Mouse (Mus musculus) midbrain, embryonic 14.5 days (tissue): ENCODE results near the gene Coq5. TPM values are rescaled to one million over a fixed set of nuclear protein-coding genes. Genes with fewer than 3 reads are reported as not detected.

Experiments used
- ATAC-seq: fragments of 200-750 bp; cut with Nextera tagmentation; 2 replicates; pipeline ENCODE4 v1.8.0; 2017; ENCODE audit warnings: moderate number of reproducible peaks, moderate library complexity; ENCODE audit not compliant: low FRiP score, low TSS enrichment
- DNase-seq: peaks from one replicate; pipeline ENCODE4 v3.0.0-alpha.2; 2015
- H3K27ac ChIP-seq: fragments of 300-500 bp; sonication (generic); replicated peaks from 2 replicates; pipeline ENCODE4 v1.5.1; 2014; ENCODE audit warnings: mild to moderate bottlenecking, low read depth, low read length, moderate library complexity
- H3K27me3 ChIP-seq: fragments of 300-500 bp; sonication (generic); 2 replicates; pipeline ENCODE4 v1.6.1; 2014; ENCODE audit warnings: low read length, control low read depth, mixed read lengths; ENCODE audit not compliant: control insufficient read depth, insufficient read depth
- H3K36me3 ChIP-seq: fragments of 300-500 bp; sonication (generic); 2 replicates; pipeline ENCODE4 v1.6.1; 2014; ENCODE audit warnings: low read length, control low read depth; ENCODE audit not compliant: control insufficient read depth, insufficient read depth
- H3K4me1 ChIP-seq: fragments of 300-500 bp; sonication (generic); 2 replicates; pipeline ENCODE4 v1.6.1; 2014; ENCODE audit warnings: mild to moderate bottlenecking, antibody characterized with exemption, low read length, control low read depth; ENCODE audit not compliant: control insufficient read depth, insufficient read depth
- H3K4me2 ChIP-seq: fragments of 300-500 bp; sonication (generic); 2 replicates; pipeline ENCODE4 v1.6.1; 2014; ENCODE audit warnings: mild to moderate bottlenecking, low read length, moderate library complexity
- H3K4me3 ChIP-seq: fragments of 300-500 bp; sonication (generic); replicated peaks from 2 replicates; pipeline ENCODE4 v1.5.1; 2014; ENCODE audit warnings: low read depth, low read length
- H3K9ac ChIP-seq: fragments of 300-500 bp; sonication (generic); replicated peaks from 2 replicates; pipeline ENCODE4 v1.6.1; 2014; ENCODE audit warnings: mild to moderate bottlenecking, low read length, moderate library complexity
- H3K9me3 ChIP-seq: fragments of 300-500 bp; sonication (generic); 2 replicates; pipeline ENCODE4 v1.6.1; 2016; ENCODE audit warnings: low read length, control low read depth, mixed read lengths; ENCODE audit not compliant: control insufficient read depth
- WGBS: fragments of 180-500 bp; shearing (Covaris S2); extraction: QIAGEN DNeasy Blood & Tissue Kit; methylation state at CpG from one replicate; pipeline ENCODE4 v1.1.7; 2014; 5-methylcytosine and 5-hydroxymethylcytosine counted together
- polyA plus RNA-seq: library from polyadenylated mRNA; unstranded; fragments of >200 nt; fragmentation: Nextera tagmentation; extraction: Ambion mirVana; gene quantifications from 2 replicates; pipeline ENCODE4 v1.2.1, GENCODE M21; 2014

Coq5 gene
- polyA plus RNA-seq, 1 experiment from 2014 or later, result 49.6 TPM

DNA sequence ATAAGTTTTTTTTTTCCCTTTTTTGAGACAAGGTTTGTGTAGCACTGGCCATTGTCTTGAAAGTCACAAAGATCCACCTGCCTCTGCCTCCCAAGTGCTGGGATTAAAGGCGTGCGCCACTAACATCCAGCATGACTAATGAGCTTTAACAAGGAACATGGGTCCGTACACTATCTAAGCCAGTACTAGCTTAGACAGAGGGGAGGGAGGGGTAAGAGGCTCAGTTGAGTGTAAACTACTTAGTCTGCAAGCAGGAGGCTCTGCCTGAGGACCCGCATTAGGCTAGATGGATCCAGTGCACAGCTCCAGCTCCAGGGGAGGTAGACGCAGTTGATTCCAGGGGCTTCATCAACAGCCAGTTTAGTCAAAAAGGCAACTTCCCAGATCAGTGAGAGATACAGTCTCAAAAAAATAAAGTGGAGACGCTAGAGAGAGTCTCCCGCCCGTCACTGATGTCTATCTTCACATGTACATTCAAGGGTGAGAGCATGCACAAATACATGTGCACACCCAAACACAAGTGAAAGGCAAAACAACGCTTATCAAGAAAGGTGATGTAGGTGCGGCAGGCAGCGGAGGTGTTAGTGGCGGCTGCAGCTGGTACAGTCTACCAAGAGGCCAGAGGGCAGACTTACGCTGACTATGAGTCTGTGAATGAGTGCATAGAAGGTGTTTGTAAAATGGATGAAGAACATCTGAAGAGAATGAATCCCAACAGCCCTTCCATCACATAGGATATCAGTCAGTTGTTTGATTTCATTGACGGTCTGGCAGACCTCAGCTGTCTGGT is 16.8 kb upstream of the Coq5 start:
- Histone ChIP-seq H3K27me3 (no peaks in the 10 kb centered on the region), H3K4me1 (peaks cover 2% of the 10 kb centered on the region; the same call in 1 of the 2 replicates), H3K9me3 (no peaks in the 10 kb centered on the region), H3K36me3 (peaks cover 42% of the 10 kb centered on the region), H3K27ac (no peak overlapping the region), H3K9ac (no peak overlapping the region), H3K4me3 (no peak overlapping the region), H3K4me2 (no peak overlapping the region)
- DNase-seq, result no peak
- WGBS, result 76% methylated on average over 14 of the region's 14 CpGs
- no peak for ATAC-seq

DNA sequence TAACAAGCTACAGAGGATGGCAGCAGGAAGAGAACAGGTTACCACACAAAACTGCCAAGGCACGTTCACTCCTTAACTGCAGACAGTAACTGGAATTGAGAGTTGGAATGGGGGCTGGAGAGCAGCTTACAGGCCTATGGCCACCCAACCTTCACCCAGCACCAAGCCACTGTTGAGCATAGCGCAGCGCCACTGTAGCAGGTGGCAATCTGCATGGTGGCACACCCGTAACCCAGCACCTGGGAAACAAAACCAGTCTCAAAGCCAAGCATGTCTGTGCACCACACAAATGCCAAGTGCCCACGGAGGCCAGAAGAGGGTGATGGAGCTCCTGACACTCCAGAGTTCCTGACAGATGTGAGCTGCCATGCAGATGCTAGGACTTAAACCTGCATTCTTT is 13.1 kb upstream of the Coq5 start:
- H3K27me3 ChIP-seq, result no peaks in the 10 kb centered on the region
- no peak for DNase-seq
- no peak overlapping the region for H3K4me2 ChIP-seq
- H3K9ac ChIP-seq, result no peak overlapping the region
- H3K27ac ChIP-seq, result no peak overlapping the region
- H3K9me3 ChIP-seq, result no peaks in the 10 kb centered on the region
- H3K4me3 ChIP-seq, result no peak overlapping the region
- peaks cover 34% of the 10 kb centered on the region for H3K36me3 ChIP-seq
- no peak for ATAC-seq
- peaks cover 27% of the 10 kb centered on the region for H3K4me1 ChIP-seq
- 97% methylated on average over 5 of the region's 5 CpGs for WGBS

DNA sequence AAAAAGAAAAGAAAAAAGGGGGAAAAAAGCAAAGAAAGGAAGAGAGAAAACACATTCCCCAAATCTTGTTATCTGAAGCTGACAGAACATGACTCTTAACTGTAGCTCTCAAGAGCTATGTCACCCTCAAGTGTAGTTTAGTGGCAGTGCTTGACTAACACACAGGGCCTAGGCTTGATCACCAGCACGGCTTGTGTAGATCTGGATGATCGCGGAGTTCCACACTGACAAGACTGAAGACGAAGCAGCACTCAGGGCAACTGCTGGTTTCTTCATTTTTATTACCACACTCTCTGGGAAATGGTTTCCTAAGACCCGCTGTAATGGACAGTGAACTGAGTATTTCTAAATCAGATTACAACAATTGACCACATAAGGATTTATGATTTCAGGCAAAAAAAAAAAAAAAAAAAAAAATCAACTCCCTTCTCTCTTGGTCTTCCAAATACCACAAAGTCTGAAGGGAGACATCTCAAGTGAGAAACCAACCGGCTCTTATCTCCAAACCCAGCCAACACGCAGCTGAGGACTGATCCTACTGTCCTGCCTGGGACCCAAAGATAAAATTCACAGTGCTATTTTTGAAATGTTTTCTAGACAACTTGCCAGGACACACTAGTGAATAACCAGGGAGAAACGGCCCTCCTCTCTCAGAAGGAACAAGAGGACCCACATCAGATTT is 12.5 kb upstream of the Coq5 start:
- Histone ChIP-seq H3K4me3 (no peak overlapping the region), H3K4me2 (no peak overlapping the region), H3K9ac (no peak overlapping the region), H3K9me3 (no peaks in the 10 kb centered on the region), H3K4me1 (peaks cover 28% of the 10 kb centered on the region), H3K27me3 (no peaks in the 10 kb centered on the region), H3K27ac (no peak overlapping the region), H3K36me3 (peaks cover 34% of the 10 kb centered on the region)
- DNase-seq (no peak), ATAC-seq (no peak)
- WGBS, result 85% methylated on average over 8 of the region's 8 CpGs

DNA sequence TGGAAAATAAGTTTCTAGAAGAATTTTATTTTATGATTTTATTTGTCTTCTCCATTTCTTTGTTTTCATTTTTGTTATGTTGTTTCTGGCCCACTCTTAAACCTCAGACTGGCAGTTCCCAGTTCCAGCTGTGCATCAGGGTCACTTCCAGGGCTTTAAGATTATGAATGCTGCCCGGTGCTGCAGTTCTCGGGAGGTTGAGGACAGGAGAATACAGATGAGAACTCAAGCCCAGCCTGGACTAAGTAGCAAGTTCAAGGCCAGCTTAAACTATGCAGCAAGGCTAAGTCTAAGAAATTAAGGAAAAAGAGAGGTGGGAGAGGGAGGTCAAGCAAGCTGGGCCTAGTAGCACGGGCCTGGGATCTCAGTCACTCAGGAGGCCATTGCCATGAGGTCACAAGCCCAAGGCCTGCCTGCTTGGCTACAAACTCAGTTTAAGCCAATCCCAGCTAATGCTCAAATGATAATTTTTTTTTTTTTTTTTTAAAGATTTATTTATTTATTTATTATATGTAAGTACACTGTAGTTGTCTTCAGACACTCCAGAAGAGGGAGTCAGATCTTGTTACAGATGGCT is 11.9 kb upstream of the Coq5 start:
- Histone ChIP-seq H3K4me2 (no peak overlapping the region), H3K36me3 (peaks cover 31% of the 10 kb centered on the region), H3K27ac (no peak overlapping the region), H3K9me3 (no peaks in the 10 kb centered on the region), H3K4me1 (peaks cover 28% of the 10 kb centered on the region), H3K9ac (no peak overlapping the region), H3K27me3 (no peaks in the 10 kb centered on the region), H3K4me3 (no peak overlapping the region)
- WGBS, result 77% methylated on average over 3 of the region's 3 CpGs
- ATAC-seq (no peak), DNase-seq (no peak)

DNA sequence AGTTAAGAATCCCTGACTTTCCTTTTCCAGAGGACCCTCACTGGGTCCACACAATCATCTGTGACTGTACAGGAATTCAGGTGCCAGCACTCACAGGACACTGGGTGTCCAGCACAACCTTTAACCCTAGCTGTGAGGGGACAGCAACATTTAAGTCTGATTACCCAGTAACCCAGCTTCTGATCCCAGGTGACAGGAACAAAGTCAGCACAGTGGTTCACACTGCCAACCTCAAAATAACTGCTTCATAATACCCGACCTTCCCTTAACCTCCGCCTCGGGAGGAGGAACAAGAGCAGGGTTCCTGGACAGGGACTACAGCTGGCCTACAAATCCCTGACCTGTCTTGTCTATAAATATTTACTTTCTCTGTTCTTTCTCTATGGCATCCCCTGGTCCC is 11.2 kb upstream of the Coq5 start:
- DNase-seq (no peak), ATAC-seq (no peak)
- no peaks in the 10 kb centered on the region for H3K27me3 ChIP-seq
- 78% methylated on average over 3 of the region's 3 CpGs for WGBS
- peaks cover 28% of the 10 kb centered on the region for H3K4me1 ChIP-seq
- peaks cover 27% of the 10 kb centered on the region for H3K36me3 ChIP-seq
- H3K27ac ChIP-seq, result no peak overlapping the region
- H3K9ac ChIP-seq, result no peak overlapping the region
- no peak overlapping the region for H3K4me2 ChIP-seq
- H3K4me3 ChIP-seq, result no peak overlapping the region
- H3K9me3 ChIP-seq, result no peaks in the 10 kb centered on the region

DNA sequence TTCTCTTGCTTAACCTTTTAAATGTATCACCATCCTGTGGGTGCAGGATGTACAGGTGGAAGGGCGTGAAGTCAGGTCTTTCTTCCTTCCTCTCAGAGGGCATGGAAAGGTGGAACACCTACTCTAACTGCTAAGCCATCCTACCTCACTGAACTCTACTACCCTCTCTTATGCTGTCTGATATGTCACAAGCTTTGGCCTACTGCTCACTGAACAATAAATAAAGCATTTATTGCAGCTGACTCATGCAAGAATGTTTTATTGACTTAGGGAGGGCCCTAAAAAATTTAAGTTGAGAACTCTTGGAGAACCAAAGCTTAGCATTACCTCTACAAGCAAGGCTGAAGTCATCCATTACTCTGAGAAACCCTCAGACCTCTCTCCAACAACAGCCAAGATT is 9.5 kb upstream of the Coq5 start:
- no peak for DNase-seq
- Histone ChIP-seq H3K4me2 (peak overlapping the region; percentile 75), H3K36me3 (peaks cover 27% of the 10 kb centered on the region), H3K9me3 (no peaks in the 10 kb centered on the region), H3K4me3 (0 out of 2 replicates have a peak overlapping the region, but pooled peaks have one; percentile 8), H3K27me3 (no peaks in the 10 kb centered on the region), H3K9ac (0 out of 2 replicates have a peak overlapping the region, but pooled peaks have one; percentile 9), H3K4me1 (peaks cover 26% of the 10 kb centered on the region), H3K27ac (no peak overlapping the region)
- WGBS, result 84% methylated on average over 1 of the region's 1 CpGs
- no peak for ATAC-seq

DNA sequence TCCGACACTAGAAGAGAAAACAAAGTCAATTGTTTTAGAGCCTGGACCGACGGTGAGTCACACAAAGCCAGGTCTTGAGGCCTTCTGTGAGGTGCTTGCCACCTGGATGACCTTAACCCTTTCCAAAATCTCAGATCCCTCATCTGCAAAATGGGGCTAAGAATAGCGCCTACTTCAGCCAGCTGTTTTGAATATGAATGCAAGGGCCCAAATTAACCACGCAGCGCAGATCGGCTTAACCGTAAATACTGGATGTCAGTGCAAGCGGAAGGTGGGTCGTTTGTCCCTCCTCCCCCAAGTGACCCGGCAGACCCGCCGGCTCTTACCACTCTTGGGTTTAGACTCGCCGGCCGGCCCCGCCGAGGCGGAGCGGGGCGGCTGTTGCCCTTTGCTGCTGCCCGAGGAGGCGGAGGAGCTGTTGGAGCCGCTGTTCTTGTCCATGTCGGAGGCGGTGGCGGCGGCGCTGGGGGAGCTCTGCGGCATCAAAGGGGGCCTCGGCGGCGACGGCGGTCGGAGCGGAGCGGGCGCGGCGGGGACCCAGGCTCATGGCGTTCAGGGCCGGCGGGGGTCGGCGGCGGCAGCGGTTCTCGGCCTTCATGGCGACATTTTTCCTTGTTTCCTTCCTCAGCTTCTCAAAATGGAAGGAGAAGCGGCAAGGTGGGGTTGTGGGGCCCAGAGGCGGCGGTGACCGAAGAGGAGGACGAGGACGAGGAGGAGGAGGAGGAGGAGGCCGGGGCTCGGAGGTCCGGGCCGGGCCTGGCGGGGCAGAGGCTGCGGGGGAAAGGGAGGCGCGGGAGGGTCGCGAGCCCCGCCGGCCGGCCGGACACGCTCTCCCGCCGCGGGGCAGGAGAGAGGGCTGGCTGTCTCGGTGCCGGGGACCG is 7.3 kb upstream of the Coq5 start:
- no peaks in the 10 kb centered on the region for H3K9me3 ChIP-seq
- DNase-seq, result peak; percentile 57
- H3K27me3 ChIP-seq, result no peaks in the 10 kb centered on the region
- H3K9ac ChIP-seq, result peak overlapping the region; percentile 93
- peak overlapping the region; percentile 100 for H3K4me3 ChIP-seq
- peaks cover 20% of the 10 kb centered on the region; the same call in 1 of the 2 replicates for H3K36me3 ChIP-seq
- peaks cover 26% of the 10 kb centered on the region for H3K4me1 ChIP-seq
- under 1% methylated on average over 75 of the region's 77 CpGs for WGBS
- H3K27ac ChIP-seq, result peak overlapping the region; percentile 87
- peak overlapping the region; percentile 75 for H3K4me2 ChIP-seq
- ATAC-seq, result peak; percentile 70; the same call in 1 of the 2 replicates
